Mouse (Mus musculus) megakaryocyte-erythroid progenitor cell, adult 5-6 weeks (primary cell): ENCODE measurements around the gene Eef1a1. TPM values are rescaled to one million over a fixed set of nuclear protein-coding genes. Genes with fewer than 3 reads are reported as not detected.
A peak's percentile ranks its signal among the peaks of the same experiment; 100 is the strongest.
"Not testable (repeated sequence)": the region's sequence is repeated elsewhere in the genome, so short reads cannot be mapped to it uniquely, and the experiment has no call there.

Experiments used
- ATAC-seq: replicated peaks from 2 replicates; pipeline ENCODE4 v1.8.0; 2016; ENCODE audit warnings: mild to moderate bottlenecking, inconsistent platforms; ENCODE audit not compliant: severe bottlenecking, poor library complexity, low FRiP score, low TSS enrichment
- total RNA-seq, 2 experiments: library from RNA; stranded (forward) in 1 of 2; stranded (reverse) in 1 of 2; fragments of 200-1000, 215-1000 nt in 1 of 2; fragments of >200 nt in 1 of 2; fragmentation: Nextera tagmentation in 1 of 2; gene quantifications; 2 replicates each; pipeline ENCODE4 v1.2.3; 2014 to 2017

Eef1a1 gene
- total RNA-seq (2014; fragmentation: Nextera tagmentation) (11,779 and 12,959 TPM in 2 replicates), total RNA-seq (2017) (14,853 and 18,691 TPM in 2 replicates)

GRCm38 (mm10) chr9:78488890-78489420, at the start of gene Eef1a1:
TSS of gene Eef1a1 (minus strand) at chr9:78489151.
- peak; percentile 58; the same call in 1 of the 2 replicates for ATAC-seq

DNA sequence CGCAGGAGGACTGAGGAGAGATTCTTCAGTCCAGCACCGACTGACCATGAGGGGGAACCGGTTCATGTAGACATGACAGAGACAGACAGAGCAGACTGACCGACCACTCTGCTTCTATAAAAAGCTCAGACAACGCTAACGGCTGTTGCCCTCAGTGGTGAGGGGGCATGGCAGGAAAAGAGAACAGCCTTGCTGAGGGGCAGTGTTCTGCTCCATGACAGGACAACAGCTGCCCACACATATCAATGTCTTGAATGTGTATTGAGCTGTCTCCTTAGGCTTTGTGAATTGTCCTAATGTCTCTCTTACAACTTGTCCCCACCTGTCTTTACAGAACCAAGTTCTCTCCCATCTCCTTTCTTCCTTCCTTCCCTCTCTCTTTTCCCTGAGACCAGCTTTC, 49.5 kb upstream of the Eef1a1 start:
- ATAC-seq, result no peak

- ATAC-seq, result no peak
Measured at GRCm38 (mm10) chr9:78537154-78537873, 48.4 kb upstream of the Eef1a1 start.

DNA sequence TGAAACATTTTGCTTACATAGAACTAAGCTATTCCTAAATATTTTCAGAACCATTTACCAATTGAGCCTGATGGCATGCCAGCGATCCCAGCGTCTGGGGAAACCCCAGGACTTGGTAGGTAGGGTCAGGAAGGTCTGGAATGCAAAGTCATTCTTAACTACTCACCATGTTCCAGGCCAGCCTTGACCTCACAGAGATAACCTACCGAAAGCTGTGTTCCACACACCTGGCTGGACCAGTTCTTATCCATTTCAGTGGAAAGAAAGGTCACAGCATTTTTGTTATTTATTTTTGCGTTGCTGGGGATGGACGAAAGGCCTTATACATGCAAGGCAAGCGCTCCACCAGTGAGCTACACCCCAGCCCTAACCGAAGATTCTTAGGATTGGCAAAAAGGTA, 45.7 kb upstream of the Eef1a1 start:
- no peak for ATAC-seq

- ATAC-seq, result peak; percentile 57; the same call in 1 of the 2 replicates
Measured at GRCm38 (mm10) chr9:78533296-78533935, 44.5 kb upstream of the Eef1a1 start.

DNA sequence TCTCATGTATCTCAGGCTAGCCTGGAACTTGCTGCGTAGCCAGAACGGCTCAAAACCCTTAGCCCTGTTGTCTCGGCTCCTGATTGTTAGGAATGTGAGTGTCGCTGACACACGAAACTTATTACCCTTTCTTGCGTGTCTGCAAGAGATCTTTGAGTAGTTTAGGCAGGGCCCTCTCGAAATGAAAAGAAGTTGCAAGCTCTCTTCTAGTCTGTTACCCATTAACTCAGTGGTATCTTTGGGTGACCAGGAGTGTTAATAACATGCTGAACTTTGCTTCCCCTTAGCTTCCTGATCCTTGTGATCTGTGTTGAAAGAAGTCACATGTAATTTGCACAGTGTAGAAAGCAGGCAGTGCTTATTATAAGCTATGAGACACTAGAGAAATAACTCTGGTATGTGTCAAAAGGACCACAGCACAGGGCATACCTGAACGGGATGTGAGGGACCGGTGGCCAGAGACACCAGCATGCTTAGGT, 43.4 kb upstream of the Eef1a1 start:
- ATAC-seq, result no peak

GRCm38 (mm10) chr9:78531816-78532215, 42.9 kb upstream of the Eef1a1 start:
- no peak for ATAC-seq

- ATAC-seq, result peak; percentile 77
Measured at GRCm38 (mm10) chr9:78527767-78528381, 38.9 kb upstream of the Eef1a1 start.

DNA sequence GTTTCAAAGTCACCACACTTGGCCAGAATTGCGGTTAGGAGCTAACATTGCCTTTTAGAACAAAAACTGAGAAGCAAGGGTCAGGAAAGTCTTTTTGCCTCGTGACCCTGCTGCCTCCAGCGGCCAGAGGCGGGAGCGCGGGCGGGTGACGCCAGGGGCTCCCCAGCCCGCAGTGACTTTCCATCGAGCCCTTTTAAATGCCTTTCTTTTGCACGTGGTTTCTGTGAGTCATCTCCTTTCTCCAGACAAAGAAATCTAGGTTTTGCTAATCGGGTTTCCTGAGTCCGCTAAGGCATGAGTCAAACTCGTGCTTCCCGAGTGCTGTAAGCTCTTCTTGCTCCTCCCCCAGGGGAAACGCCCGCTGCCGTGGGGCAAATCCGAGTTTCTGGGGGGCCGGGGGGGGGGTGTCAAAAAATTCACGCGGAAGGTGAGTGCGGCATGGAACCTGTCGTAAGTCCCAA, 38.4 kb upstream of the Eef1a1 start:
- peak; percentile 90 for ATAC-seq

DNA sequence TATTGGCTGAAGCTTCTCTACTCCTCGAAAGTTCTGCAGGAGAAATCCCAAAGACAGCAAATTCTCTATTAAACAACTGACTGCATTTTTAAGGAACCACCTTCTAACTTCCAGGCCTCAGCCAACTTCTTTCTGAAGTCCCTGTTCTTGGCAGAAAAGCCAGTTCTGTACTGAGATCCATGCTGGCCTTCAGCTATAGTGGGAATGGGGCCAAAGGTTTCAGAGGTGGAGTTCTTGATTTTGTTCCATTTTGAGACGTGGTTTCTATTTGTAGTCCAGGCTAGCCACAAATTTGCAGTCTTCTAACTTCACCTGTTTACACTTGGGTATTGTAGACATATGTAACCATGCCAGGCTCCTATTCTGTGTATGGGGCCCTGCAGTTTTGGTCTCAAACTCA, 37.3 kb upstream of the Eef1a1 start:
- no peak for ATAC-seq

DNA sequence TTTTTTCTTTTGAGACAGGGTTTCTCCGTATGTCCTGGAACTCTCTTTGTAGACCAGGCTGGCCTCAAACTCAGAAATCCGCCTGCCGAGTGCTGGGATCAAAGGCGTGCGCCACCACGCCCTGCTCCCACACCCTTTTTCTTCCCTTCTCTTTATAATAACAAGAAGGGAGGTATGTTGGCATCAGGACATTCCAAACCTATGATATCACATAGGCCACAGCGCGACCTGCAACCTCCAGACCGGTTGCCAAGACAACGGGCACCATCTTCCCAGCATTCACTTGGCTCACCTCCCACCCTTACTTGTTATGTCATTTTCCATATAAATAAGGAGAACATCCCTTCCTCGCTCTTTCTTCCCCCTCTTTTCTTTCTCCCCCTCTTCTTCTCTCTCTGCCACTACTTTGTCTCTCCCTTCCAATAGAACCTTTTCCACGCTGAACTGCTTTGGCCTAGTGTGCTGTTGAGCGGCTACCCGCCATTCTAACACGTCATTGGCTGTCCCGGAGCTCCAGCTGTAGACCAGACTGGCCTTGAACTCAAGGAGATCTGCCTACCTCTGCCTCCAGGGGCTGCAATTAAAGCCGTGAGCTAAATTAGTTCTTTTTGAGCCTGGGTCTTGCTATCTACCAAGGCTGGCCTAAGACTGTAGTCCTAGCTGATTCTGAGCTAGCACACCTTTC, 36.6 kb upstream of the Eef1a1 start:
- ATAC-seq, result no peak

- ATAC-seq, result peak; percentile 84
Measured at GRCm38 (mm10) chr9:78521689-78522088, 32.7 kb upstream of the Eef1a1 start.

DNA sequence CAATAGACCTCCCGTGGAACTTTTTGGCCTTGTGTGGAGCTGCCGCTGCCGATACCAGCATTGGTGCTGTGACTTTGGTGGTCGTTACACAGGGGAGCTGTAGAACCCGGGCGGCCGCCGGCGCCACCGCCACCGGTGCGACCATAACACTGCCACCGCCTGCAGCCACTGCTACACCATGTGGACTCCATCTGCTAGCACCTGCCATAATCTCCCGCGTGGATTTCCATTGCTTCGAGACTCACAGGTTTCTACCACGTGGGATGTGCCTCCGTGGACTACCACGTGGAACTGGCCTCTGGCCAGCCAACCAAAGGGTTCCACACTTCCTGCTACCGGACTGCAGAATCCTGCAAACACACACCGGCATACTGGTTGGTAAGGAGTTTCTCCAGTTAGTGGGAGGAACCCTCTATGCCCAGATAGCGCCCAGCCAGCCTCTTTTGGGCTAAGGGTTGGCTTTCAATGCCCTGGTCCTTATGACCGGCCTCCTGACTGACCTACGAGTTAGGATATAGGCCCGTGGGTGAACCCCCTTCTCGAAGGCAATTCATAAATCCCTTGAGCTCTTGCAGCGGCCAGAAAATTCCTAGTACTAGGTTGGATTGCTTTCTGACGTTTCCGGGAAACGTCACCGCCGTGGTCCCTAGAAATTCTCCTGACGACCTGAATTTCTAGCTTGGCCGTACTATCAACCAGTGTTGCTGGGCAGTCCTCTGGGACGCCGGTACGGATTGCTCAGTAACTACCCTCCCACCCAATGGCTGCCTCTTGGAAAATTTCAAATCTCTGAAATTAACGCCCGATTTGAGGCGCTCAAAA, 32.0 kb upstream of the Eef1a1 start:
- peak; percentile 54 for ATAC-seq

DNA sequence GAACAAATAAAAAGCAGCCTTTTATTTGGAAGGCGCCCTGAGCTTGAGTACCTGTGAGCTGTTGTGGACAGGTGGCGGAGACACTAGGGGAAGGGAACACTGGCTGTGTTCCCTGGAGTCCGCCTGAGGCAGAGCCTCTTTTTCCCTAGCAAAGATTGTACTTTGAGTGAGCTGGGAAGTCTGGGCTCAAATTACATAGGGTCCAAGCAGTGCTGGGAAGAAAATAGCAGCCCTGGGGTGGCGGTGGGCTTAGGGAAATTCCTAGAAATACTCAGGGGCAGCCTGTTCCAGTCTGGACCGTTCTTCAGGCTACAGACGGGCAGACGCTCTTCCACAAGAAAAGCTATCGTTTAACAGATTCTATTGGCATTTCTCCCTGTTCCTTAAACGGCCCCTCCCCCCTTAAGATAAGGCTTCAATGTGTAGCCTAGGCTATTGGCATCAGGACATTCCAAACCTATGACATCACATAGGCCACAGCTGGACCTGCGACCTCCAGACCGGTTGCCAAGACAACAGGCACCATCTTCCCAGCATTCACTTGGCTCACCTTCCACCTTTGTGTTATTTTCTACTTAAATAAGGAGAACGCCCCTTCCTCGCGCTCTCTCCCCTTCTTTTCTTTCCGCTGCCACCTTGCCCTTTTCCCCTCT, 31.3 kb upstream of the Eef1a1 start:
- no peak for ATAC-seq

DNA sequence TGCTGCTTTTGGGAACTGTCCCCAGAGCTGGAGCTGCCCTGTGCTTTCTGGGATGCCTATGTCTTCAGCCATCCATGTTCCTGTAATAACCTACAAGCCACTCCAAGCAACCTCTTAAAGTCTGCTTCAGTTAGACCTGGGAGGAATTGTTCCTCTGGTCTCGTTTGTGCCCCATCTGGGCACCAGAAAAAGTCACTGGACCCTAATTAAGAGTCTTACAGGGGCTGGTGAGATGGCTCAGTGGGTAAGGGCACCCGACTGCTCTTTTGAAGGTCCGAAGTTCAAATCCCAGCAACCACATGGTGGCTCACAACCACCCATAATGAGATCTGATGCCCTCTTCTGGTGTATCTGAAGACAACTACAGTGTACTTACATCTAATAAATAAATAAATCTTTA, 28.3 kb upstream of the Eef1a1 start:
- ATAC-seq, result not testable (repeated sequence)

DNA sequence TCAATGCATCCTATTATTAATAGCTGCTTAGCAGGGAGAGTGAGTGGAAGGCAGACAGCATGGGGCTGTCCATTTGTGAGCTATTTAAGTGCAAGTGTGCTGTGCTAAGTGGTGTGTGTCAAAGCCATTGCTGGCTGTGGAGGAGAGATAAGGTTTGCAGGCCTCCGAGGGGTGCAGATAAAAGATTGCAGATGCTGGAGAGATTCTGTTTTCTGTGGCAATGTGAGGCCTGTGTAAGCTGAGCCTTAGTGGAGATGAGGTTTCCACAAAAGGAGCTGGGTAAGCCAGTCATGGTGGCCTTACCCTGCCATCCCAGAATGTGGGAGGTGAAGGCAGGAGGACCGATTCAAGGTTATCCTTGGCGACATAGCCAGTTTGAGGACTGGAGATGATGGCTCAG, 27.2 kb upstream of the Eef1a1 start:
- peak; percentile 77 for ATAC-seq

DNA sequence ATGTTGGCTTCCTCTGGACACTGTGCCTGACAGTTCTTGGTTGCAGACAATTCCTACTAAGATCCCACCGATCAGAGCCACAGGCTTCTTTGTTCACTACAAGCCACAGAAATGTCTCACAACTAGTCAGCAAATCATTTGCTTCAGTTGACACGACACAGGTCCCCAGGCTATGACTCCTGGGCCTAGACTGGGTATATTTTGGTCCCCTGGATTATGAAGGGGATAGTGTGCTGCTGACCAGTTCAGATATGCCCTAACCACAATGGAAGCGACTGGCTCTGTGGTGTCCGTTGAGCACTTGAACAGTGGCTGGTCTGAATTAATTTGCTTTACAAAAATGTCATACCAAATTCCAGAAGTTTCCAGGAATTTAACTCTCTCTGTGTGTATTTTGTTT, 25.7 kb upstream of the Eef1a1 start:
- ATAC-seq, result no peak

DNA sequence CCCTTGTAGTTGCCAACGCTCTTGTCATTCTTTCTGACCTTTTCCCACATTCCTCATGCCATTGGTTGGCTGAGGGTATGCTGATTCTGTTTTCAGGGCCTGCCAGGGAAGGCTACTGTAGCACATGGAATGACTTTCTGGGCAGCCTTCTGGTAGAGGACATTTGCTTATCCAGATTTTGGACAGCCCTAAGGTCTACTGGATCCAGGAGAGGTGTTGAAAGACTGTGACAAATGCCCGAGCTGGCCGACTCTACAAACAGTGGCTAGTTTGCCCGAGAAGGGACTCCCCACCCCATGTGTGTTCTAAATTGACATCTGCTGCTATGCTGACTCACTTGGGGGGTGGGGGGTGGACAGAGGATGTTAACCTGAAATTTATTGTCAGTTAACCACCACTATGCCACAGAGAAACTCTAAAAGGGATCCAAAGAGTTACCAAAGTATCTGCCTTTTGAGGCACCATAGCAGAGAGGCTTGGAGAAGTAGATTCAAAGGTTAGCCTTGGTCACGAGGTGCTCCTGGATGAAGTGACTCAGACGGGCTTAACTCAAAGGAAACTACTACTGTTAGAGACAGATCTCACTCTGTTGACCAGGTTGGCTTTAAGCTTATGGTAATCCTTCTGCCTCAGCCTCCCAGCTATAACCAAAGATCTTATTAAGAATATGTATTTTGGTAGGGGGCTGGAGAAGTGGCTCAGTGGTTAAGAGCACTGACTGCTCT, 25.0 kb upstream of the Eef1a1 start:
- no peak for ATAC-seq
